Mouse (Mus musculus) kidney, adult 9 months (tissue): Measurements from ENCODE around the gene Gkn3.
A peak's percentile ranks its signal among the peaks of the same experiment; 100 is the strongest.

ENCODE experiments used
- DNase-seq: peaks from one replicate; pipeline ENCODE4 v3.0.0; 2022

The Gkn3 gene

DNA sequence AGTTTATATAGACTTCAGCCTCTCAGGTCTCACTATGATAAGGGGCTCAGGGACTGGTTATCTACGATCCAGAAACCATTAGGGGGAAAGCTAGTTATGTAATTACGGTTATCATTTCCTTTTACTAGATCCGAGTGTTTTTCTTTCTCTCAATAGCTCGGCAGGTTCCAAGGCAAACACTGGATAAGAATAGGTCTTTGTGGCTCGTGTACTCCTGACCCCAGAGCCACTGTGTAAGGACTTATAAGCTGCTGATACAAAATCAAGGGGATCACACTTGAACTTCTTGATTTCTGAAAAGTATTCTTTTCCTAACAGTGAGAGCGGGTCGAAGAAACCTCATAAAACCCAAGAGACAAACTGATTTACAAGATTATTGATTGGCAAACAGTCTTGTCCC is at the start of gene Gkn3:
Gkn3 (minus strand) TSS at position 59 of the 400 bp plus-strand sequence.
- DNase-seq: no peak

DNA sequence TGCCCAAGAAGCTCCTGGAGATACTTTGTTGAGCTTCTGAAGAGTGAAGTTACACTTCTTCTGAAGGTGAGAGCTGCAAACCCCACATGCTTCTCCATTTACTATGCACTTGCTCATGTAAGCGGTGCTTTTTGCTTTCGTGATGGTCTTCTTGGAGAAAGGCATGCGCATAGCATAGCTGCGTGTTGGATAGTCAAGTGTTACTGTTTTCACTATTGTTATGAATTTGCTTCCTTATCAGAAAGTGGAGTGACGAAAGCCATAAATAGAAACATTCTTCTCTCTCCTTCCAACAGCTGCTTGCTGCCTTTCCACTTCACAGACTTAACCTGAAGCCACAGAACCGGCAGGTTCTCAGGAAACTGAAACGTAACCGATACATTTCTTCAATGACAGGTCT is 48.0 kb upstream of the Gkn3 start:
- DNase-seq: no peak

DNA sequence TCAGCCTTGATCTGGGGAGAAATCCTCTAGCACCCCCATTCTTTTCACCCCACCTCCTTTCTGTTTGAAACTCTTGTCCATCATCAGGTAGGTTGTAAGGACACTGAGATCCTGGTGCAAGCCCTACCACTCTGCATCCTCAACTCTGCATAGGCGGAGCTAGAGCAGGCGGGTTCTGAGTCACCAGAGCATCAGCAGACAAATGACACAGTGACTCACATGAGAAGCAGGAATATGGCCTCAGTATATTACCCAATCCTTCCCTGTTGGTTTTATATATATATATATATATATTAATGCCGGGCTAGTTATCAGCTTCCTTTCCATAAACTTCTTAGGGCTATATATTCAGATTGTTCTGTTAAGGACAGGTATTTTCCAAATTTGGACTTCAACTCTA is 47.1 kb upstream of the Gkn3 start:
- no peak for DNase-seq

DNA sequence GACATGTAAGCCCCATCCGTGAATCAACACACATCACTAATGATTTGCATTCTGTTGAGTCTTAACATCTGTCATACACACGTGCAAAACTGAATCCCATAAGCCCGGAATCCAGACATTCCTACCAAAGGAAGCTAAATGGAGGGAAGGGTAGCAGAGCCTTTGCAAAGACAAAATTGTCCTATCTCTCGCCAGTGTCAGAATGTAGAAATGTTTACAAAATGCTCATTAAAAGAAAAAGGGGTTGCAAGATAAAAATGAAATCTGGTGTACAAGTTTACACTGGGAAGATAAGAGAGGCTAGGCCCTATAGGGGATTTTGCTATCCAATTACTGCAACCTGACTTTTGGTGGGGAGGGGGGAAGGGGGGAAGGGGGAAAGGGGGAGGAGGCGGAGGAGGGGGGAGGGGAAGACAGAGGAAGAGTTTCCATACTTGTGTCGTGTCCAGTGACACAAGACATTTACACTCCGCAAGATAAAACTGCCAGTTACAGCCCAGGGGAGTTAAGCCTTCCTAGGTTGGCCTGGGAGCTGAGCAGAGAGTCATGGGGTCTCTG is 39.8 kb upstream of the Gkn3 start, which contains the start of gene Bmp10:
Bmp10 (plus strand) TSS at position 508 of the 558 bp plus-strand sequence.
- no peak for DNase-seq

DNA sequence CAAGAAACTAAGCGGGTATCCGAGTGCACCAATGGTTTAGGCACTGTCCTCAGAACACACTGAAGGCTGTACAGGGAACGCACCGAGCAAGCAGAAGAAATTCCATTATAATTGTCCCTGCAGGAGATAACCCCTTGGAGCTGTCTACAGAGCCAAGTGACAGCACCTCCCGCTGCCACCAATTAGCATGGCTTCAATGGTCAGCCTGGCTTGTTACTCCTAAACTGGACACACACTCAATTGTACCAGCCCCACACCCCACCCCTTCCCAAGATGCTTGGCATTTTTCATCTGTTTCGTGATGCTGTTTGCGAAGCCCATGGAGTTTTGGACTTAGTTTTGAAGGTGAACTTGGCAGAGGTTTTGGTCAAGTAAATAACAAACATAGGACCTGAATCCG is 38.9 kb upstream of the Gkn3 start:
- no peak for DNase-seq

DNA sequence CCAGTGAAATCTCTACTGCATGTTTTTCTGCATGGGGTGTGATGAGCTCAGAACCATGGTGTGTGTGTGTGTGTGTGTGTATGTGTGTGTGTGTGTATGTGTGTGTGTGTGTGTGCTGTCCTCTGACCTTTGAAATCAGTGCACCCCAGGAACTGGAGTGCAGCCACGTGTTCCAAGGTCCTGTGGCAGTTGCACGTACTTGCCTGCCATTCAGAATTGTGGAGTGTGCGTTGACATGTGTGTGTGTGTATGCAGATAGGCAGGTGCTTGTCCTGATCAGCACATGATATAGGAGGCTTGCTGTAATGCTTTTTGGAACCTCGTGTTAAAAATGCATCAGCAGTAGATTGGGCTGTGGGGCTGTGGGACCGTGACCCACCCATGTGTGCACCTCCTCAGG is 38.2 kb upstream of the Gkn3 start:
- DNase-seq: peak; percentile 7

DNA sequence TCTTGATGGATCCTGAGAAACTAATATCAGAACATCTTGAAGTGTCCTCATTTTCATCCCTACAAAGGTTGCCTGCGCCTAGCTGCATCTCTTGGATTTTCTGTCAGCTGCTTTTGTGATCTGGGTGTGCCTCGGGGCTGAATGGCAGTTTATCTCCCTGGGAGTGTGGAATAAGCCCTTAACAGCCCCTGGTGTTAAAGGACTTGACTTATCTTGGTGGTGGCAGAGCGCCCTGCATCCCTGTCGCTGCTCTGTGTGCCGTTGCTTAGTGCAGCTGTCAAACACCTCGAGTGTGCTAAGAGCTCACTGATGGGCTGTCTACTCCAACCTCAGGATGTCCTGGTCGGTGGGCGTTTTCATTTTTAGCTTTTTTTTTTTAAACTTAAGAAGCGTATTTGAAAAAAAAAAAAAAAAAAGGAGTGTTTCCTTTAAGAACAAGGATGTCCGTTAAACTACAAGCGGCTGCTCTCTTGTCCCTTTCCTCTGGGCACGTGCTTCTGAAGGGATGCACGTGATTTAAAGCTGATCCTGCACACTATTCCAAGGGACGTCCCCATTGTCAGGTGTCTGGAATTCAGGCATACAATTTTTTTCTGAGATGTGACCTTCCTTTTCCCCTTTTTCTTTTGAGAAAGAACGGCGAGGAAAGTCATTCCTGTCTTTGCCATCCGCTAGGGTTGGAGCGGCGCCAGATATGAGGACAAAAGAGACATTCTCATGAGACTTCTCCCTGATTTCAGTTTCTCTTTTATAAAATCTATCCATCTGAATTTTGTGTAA is 35.5 kb upstream of the Gkn3 start:
- DNase-seq: peak; percentile 49

DNA sequence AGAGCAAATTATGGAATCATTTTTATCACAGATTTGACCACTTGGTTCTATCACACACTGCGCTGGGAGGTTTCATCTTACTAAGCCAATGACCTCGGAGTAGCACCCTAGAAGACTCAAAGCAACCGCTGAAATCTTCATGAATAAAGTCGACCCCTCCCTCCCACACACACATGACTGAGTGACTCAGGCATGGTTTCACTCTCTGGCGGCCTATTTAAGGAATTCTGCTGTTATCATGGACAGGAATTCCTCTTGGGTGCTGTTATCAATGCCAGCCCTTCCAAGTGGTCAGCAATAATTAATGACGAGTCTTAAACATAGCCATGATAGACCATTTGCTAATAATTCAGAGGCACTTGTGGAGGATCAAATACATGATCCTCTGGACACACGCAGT is 33.6 kb upstream of the Gkn3 start:
- no peak for DNase-seq

DNA sequence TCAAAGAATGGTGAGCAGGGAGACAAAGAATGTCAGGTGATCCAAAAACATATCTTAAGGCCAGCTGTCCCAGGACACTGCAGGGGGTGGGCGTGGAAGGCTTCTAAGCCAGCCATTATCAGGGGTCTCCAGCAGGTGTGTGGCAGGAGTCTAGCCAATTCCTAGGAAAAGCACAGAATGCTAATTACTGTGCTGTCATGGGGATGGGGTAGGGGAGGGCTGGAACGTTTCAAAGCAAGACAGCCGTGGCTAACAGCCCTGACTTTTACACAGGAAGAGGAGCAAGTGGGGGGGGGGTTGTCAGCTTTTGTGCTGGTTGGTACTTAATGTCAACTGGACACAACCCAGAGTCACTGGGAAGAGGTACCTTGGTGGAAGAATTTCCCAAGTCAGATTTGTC is 23.3 kb upstream of the Gkn3 start:
- DNase-seq: no peak

DNA sequence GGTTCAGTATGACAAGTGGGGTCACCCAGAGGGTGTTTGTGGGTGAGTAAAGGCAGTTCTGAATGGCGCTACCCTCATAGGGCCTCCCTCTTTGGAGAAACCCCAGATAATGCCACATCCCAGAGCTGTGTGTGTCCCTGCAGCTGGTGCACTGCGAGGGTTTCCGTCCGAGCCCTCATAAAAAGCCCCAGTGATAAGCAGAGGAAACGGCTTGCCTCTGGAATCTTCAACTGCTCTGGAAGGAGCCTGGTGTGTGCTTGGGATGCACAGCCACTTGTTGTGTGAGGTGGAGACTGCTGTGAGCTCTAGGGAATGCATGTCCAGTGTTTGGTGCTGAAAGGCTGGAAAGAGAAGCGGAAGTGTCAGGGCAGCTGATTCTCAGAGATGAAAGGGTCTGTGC is 12.7 kb upstream of the Gkn3 start:
- no peak for DNase-seq

DNA sequence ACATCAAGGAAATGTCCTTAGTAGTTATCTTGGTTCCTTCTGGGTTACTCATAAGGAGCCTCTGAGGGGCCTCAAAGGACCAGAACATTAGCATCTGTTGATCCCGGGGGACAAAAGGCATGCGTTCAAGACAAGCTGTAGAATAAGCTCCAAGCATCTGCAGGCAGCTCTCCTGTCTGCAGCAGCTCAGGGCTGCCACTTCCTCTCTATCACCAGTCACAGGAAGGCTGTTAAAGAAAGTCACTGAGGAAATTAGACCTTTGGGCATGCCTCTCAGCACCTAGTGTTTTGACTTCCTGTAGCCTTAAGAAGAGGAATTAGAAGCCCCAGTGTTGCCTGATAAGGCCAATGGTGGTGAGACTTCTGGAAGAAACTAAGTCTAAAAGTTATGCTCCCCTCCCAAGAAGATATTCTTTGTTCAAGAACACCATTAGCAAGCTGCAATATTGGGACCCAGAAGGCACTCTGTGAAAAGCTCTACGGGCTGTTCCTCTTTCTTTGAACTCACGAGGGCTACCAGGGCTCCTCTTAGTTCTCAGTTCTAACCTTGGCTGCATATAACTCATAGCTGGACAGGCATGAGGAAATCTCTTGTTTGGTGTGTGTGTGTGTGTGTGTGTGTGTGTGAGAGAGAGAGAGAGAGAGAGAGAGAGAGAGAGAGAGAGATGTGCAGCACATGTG is 11.3 kb upstream of the Gkn3 start:
- no peak for DNase-seq

DNA sequence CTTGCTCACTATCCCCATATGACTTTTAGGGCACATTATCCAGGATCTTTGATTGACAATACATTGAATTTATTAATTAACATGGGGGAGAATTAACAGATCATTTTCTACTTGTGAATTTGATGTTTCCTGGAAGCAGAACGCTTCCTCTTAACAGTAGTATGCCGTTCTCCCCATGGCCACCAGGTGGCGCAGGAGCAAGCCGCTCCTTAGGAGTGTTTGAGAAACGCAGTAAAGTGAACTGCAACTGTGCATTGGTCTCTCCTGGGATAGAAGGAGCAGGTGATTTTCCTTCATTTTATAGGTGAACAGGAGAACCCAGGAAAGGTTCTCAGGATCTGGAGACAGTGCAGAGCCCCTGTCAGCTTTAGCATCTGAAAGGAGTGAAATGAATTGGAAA is 10.4 kb upstream of the Gkn3 start:
- DNase-seq: peak; percentile 71

DNA sequence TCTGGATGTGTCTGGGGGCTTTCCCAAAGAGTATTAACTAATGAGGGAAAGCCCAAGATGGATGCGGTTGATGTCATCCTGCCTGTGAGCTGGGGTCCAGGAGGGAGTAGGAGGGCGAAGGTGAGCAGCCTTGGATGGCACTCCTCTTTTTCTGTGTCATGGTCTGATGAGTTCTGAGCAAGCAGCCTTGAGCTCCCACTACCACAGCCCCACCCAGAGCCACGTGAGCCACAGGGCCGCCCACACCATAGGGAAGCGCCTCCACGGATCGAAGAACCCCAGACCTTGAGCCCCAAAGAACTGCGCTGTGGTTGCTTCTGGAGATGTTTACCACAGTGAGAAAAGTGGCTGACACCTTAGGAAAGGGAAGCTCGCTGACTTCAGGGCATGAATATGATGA is 6.0 kb upstream of the Gkn3 start:
- no peak for DNase-seq

DNA sequence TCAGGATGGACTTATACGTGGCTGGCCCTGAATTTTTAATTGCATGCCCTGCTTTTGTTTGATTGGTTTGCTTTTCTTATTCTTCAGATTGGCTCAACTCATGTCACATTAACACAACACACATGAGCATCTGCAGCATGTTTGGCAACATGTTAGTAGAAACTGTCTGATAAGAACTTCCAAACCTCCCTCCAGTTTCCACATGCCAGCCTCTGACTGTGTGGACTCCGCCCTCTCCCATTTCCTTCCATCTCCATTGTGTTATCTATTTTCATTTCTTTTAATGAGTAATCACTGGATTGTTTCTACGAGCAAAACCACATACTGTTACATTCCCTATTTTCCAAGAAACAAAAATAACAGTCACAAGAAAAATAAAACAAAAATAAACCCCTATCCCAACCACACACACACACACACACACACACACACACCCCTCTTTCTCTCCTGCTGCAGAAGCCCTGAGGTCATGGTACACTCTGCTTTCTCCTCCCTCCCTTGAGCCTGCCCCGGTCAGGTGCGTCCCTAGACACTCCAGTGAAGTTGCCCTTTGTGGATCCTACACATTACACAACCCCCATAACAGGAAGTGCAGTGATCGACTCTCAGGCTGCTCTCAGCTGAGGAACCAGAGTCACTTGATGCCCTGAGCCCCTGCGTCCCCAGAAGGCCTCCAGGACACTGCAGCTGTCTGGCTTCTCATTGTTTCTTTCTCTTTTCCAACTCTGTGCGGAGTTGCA is 4.9 kb upstream of the Gkn3 start:
- peak; percentile 35 for DNase-seq

DNA sequence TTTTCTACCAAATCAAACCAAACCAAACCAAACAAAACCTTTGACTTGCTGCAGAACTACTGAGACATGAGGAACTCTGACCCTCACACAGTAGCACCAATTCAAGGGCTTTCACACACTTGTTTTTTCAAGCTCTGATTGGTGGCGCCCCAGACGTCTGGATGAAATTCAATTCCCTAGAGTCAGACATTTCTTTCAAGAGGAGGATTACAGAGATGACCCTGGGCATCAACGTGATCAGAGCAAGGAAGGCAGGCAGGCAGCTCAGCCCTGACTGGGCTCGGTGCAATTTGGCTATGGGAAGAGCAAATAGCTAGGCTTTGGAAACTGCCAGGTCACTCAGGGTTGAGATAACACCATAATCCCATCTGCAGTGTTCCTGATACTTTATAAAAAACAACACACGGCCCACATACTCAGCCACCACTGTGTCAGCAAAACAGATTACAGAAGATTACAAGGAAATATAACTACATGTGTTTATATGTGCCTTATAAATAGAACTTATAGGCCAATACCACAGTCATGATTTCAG is 787 bp upstream of the Gkn3 start:
- DNase-seq: no peak

DNA sequence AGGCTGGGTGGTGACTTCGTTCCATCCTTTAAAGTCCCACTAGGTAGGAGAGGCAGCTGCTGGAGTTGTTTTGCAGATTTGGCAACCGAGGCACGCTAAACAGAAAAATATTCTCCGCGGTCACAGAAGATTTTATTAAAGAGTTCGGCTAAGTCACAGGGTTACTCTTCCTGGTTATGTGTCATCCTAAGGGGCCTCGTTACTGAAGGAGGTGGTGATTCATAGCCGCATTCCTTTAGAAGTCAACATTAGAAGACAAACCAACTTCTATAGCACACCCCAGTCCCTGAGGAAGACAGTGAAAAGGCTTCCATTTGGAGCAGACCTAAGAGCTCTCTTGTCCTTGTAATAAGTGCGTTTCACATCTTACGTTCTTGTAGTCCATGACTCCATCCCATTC is 2.1 kb downstream of the Gkn3 start:
- no peak for DNase-seq

DNA sequence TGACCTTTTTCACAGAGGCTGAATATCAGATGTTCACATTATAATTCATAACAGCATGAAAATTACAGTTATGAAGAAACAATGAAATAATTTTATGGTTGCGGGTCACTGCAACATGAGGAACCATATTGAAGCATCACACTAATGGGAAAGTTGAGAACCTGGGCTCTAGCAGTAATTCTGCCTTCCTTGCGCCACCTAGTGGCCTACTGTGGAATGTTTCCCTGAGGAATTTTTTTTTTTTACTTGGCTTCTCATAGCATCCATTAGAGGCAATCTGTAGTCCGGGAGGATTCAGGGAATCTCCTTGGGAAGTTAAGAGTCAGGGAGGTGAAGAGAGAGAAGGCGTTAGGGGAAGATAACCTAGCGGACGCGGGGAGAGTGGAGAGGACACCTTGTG is 2.5 kb downstream of the Gkn3 start:
- DNase-seq: peak; percentile 62

DNA sequence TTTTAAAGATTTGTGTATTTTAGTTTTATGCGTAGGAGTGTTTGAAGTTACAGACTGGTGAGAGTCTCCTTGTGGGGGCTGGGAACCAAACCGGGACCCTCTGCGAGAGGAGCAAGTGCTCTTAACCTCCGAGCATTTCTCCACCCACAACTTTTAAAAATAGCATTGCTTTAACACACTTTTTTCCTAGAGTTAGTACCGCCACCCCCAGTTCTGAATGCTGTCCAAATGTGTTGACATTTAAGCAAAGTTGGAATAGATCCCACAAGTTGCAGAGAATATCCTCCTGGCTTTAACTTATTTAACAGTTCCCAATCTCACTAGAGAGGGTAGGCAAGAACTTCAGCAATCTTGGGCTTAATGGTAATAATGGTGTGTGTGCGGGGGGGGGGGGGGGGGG is 4.0 kb downstream of the Gkn3 start:
- DNase-seq: no peak

DNA sequence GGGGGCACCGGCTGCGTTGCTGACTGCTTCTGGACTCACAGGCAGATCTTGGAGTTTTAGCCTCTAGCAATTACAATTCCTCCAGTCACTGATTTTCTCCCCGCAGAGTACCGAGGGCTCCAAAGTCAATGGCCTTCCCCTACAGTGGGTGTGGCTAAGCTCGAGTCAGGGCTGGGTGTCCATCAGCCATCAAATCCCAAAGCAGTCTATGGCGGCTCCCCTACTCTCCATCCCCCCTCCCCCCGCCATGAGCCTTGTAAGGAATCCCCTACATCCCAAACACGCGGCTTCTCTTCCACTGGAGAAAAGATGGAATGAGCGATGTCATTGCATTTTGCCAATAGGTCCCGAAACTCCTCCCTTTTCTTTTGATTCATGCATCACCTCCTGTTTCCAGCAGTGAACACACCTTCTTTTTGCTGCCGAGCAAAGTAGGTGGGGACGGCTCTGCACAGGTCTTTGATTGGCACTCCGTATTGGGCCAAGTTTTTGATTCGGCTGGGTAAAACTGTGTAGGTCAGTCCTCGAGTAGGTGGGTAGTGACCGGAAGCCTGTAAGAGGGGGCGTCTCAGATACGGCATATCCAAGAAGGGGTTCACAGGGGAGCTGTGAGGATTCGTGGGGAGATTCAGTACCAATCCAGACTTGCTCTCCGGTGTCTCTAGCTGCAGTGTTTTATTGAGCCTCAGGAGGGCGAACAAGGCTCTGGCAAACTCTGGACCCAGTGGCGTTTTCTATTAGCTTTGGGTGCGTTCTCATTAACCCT is 4.6 kb downstream of the Gkn3 start:
- DNase-seq: no peak

DNA sequence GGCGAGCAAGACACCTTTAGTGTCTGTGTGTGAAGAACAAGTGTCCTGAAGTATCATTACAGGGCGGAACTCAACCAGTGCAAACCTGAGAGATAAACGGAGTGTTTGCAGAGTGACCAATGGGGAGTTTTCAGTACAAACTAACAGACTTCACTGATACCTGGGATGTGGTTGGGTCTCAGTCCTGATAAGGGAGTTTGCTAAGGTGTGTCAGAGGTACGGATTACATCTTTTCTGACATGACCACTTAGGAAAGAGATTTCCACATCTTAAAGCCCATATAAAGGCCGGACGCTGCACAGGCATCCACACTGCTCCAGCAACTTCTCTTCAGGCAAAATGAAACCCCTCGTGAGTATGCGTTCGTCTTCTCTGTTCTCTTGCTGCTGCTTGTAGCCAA is 15.7 kb downstream of the Gkn3 start, which contains the start of gene Gkn2:
Gkn2 (plus strand) TSS at position 301 of the 400 bp plus-strand sequence.
- DNase-seq: no peak

DNA sequence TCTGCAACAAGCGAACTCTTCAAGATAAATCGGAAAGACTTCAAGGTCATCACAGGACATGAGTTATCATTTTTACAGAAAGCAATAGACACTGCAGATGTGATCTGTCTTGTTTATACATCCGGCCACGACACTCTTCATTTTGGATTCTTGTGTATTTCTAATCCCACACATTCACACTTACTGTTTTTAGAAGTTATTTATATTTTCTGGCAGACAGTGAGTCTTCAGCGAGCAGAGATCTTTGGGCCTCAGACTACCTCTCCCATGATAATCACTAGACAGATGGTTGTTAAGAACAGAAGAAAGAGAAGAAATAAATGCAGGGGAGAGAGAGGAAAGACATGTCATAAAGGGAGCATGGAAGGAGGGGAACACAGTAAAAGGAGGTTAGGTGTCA is 19.5 kb downstream of the Gkn3 start:
- DNase-seq: no peak

DNA sequence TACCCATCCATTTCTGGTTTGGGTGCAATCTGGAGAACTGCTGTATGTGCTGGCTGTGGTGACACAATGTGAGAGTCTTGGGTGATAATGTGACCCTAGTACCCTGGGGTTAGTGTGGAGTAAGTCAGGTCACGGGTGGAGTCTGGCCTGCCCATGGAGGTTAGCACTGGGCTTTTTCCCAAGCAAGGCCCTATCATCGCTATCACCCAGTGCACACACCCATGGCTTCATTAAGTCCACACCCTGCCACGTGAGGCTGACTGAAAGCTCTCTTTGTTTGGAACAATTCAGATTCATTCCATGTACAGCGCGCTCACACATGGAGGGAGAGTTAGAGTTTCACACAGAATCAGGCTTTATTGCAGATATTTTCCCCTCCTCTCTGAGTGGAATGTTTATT is 34.3 kb downstream of the Gkn3 start:
- DNase-seq: no peak
